Mouse (Mus musculus) neural tube, embryonic 13.5 days (tissue): ENCODE results near the gene Hes1. TPM values are rescaled to one million over a fixed set of nuclear protein-coding genes. Genes with fewer than 3 reads are reported as not detected.
"Not testable (repeated sequence)": the region's sequence is repeated elsewhere in the genome, so short reads cannot be mapped to it uniquely, and the experiment has no call there.

ENCODE experiments used
- ATAC-seq: fragments of 200-750 bp; cut with Nextera tagmentation; 2 replicates; pipeline ENCODE4 v1.8.0; 2017; ENCODE audit warnings: low read depth, mild to moderate bottlenecking, moderate TSS enrichment, moderate library complexity
- H3K27ac ChIP-seq: fragments of 300-500 bp; sonication (generic); replicated peaks from 2 replicates; pipeline ENCODE4 v1.5.1; 2015; ENCODE audit warnings: moderate library complexity, mild to moderate bottlenecking, inconsistent platforms
- H3K27me3 ChIP-seq: fragments of 300-500 bp; sonication (generic); 2 replicates; pipeline ENCODE4 v1.6.1; 2015; ENCODE audit warnings: mild to moderate bottlenecking, inconsistent platforms
- H3K36me3 ChIP-seq: fragments of 300-500 bp; sonication (generic); 2 replicates; pipeline ENCODE4 v1.6.1; 2015; ENCODE audit warnings: mild to moderate bottlenecking, inconsistent platforms
- H3K4me1 ChIP-seq: fragments of 300-500 bp; sonication (generic); replicated peaks from 2 replicates; pipeline ENCODE4 v1.6.1; 2015; ENCODE audit warnings: inconsistent platforms
- H3K4me2 ChIP-seq: fragments of 300-500 bp; sonication (generic); 2 replicates; pipeline ENCODE4 v1.6.1; 2015; ENCODE audit warnings: inconsistent platforms, mild to moderate bottlenecking, moderate library complexity
- H3K4me3 ChIP-seq: fragments of 300-500 bp; sonication (generic); 2 replicates; pipeline ENCODE4 v1.5.1; 2015; ENCODE audit warnings: mild to moderate bottlenecking, inconsistent platforms
- H3K9ac ChIP-seq: fragments of 300-500 bp; sonication (generic); 2 replicates; pipeline ENCODE4 v1.6.1; 2015; ENCODE audit warnings: moderate library complexity, mild to moderate bottlenecking, inconsistent platforms
- H3K9me3 ChIP-seq: fragments of 300-500 bp; sonication (generic); 2 replicates; pipeline ENCODE4 v1.6.1; 2016; ENCODE audit warnings: inconsistent platforms
- WGBS: fragments of 180-500 bp; shearing (Covaris S2); methylation state at CpG from one replicate; pipeline ENCODE4 v1.1.7; 2015; 5-methylcytosine and 5-hydroxymethylcytosine counted together
- polyA plus RNA-seq: library from polyadenylated mRNA; unstranded; fragments of >200 nt; fragmentation: Nextera tagmentation; extraction: Ambion mirVana; gene quantifications from 2 replicates; pipeline ENCODE4 v1.2.1, GENCODE M21; 2015

Gene Hes1
- polyA plus RNA-seq, 1 experiment from 2014 or later, result 19.4 TPM

DNA sequence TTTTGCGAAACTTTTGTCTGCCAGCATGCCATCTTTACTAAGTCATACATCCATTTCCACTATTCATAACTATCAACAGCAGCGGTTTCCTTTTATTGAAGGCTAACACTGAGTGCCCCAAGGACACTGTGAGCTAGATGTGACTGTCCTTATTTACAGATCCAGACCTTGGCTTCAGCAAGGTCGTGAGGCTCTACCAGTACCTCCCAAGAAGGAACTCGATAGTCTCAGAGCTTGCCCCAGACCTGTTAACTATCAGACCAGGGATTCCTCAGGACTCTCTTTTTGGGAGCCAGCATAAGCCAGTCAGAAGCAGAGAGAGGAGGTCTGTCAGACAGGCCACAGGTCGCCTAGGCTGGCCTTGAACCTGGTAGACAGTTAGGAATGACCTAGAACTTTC, 24.5 kb downstream of the Hes1 start:
- Histone ChIP-seq H3K9me3 (no peaks in the 10 kb centered on the region), H3K4me1 (0 out of 2 replicates have a peak, but pooled peaks cover 6% of the 10 kb centered on the region), H3K27ac (no peak overlapping the region), H3K36me3 (no peaks in the 10 kb centered on the region), H3K27me3 (no peaks in the 10 kb centered on the region), H3K4me2 (no peak overlapping the region), H3K9ac (no peak overlapping the region), H3K4me3 (no peak overlapping the region)
- 87% methylated on average over 5 of the region's 5 CpGs for WGBS
- no peak for ATAC-seq

DNA sequence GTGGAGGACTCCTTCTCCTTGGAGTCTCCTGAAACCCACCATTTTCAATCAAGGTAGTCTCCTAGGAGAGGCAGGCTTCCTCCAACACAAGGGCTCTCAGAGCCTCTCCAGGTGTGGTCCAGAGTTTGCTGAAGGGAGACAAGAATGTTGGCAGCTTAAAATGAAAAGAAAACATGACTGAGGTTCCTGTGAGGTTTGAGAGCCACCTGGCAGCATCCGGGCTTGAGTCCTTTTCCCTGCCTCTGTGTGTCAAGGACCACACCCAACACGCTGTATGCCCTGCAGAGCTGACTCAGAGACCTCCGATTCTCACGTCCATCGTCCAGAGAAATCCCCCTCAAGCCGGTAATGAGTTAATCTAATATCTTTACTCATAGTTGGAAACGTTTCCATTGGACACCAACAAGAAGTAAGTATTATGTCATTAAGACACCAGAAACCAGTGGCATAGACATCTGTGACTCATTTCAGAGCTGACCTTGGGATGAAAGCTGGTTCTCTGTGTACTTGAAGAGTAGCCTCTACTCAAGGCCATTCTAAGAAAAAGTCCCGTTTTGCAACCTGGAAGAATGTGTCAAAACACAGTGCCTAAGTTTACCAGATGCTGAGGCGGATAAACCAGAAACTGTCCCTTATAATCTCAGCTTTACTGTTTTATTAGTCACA, 26.1 kb downstream of the Hes1 start:
- no peak for ATAC-seq
- no peak overlapping the region for H3K27ac ChIP-seq
- 87% methylated on average over 9 of the region's 9 CpGs for WGBS

DNA sequence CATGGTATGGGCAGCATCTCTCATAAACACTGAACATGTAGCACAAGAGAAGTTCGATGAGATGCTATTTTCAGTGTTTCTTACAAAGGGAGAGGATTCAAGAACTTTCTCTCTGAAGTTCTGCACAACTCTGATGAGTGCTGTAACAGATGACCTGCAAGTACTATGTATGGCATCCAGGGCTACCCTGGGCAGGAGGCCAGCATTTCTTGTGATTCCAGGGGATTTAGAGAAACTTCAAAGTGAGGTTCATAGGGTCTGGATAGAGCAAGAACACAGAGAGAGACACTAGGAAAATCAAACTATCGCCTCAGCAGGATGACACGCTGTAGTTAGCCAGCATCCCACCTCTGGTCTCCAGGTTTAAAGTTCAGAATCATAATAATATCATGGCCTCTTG, 31.9 kb downstream of the Hes1 start:
- no peak overlapping the region for H3K4me3 ChIP-seq
- 86% methylated on average over 3 of the region's 3 CpGs for WGBS
- no peaks in the 10 kb centered on the region for H3K36me3 ChIP-seq
- H3K27me3 ChIP-seq, result peaks cover under 1% of the 10 kb centered on the region; the same call in 1 of the 2 replicates
- no peak for ATAC-seq
- H3K9me3 ChIP-seq, result no peaks in the 10 kb centered on the region
- no peak overlapping the region for H3K4me2 ChIP-seq
- no peak overlapping the region for H3K9ac ChIP-seq
- H3K4me1 ChIP-seq, result peaks cover 12% of the 10 kb centered on the region
- H3K27ac ChIP-seq, result no peak overlapping the region

More for the DNA sequence above, 26.1 kb downstream of the Hes1 start:
- no peaks in the 10 kb centered on the region for H3K27me3 ChIP-seq
- H3K9me3 ChIP-seq, result no peaks in the 10 kb centered on the region
- no peak overlapping the region for H3K4me2 ChIP-seq
- H3K4me3 ChIP-seq, result no peak overlapping the region
- H3K9ac ChIP-seq, result no peak overlapping the region
- H3K36me3 ChIP-seq, result no peaks in the 10 kb centered on the region
- H3K4me1 ChIP-seq, result 0 out of 2 replicates have a peak, but pooled peaks cover 6% of the 10 kb centered on the region

DNA sequence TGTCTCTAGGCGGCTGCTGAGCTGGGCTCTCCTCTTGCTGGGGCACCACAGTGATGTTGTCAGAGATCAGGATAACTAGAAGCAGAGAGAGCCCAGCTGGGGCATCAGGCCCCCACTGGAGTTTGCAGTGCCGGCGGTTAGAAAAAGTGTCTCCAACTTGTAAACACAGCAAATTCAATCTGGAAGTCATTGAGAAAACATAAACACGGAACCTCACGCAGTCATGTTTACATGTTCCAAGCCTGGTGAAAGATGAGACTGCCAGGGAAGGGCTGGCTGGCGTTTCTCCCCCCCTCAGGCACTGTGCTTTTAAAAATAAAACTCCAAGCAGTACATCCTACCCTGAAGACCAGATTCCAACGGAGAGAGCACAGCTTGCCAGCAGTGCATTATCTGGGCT, 32.3 kb downstream of the Hes1 start:
- WGBS, result 57% methylated on average over 7 of the region's 7 CpGs

DNA sequence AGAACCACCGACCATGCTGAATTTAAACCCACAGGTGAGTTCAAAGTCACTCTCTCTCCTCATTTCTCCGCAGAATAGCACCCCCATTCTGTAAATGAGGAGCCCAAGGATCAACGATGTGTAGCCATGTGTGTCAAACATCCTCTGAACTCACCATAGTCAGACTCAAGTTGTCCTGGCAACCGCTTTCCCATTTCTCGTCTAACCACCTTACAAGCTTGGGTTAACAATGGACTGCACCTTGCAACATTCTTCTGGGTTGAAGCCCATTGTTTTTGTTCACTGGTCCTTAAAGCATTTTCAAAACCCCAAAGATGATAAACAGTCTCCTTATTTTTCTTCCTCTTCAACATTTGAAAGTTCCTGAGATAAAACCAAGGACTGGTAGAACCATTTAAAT, 34.9 kb downstream of the Hes1 start:
- no peak overlapping the region for H3K9ac ChIP-seq
- WGBS, result 57% methylated on average over 5 of the region's 5 CpGs
- ATAC-seq, result no peak

More for the DNA sequence above, 32.3 kb downstream of the Hes1 start:
- Histone ChIP-seq H3K27me3 (peaks cover 3% of the 10 kb centered on the region; the same call in 1 of the 2 replicates), H3K4me2 (no peak overlapping the region), H3K4me3 (no peak overlapping the region), H3K9ac (no peak overlapping the region), H3K36me3 (no peaks in the 10 kb centered on the region), H3K27ac (no peak overlapping the region), H3K4me1 (peaks cover 12% of the 10 kb centered on the region), H3K9me3 (no peaks in the 10 kb centered on the region)
- ATAC-seq, result no peak

DNA sequence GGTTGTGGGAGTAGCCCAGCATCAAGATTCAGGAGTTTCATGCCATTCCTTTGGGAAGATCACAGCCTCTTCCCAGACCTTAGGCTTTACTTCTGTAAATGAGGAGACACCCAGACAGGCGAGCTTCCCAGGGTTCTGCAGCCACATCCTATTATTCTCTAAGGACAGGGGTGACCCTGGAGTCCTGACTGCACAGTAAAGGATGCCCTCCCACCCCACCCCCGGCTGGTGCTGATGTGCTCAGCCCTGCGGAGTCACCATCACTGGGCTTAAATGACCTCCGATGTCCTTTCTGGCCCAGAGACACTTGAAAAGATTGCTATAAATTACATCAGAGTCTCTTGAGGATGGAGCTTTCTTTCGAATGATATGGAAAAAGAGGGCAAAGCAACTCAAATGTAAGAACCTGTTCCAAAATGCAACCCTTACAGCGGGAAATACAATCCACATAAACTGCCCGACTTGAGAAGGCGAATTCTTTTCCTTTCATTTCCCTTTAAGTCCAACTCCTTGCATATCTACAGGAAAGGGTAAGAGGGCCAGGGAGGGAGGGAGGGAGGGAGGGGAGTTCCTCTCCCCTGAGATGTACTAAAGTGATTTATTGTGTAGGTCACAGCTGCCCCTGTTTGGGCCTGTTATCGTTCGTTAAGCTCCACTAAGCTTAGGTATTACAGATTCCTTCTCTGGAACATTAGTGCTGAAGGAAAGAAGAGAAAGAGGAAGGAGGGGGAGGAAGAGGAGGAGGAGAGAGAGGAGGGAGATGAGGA, 38.1 kb downstream of the Hes1 start:
- peaks cover 3% of the 10 kb centered on the region; the same call in 1 of the 2 replicates for H3K27me3 ChIP-seq
- H3K9me3 ChIP-seq, result no peaks in the 10 kb centered on the region
- H3K9ac ChIP-seq, result no peak overlapping the region
- no peaks in the 10 kb centered on the region for H3K36me3 ChIP-seq
- ATAC-seq, result peak; percentile 77
- 6% methylated on average over 10 of the region's 10 CpGs for WGBS
- peak overlapping the region; percentile 46; the same call in 1 of the 2 replicates for H3K27ac ChIP-seq
- H3K4me2 ChIP-seq, result no peak overlapping the region; the same call in 1 of the 2 replicates
- H3K4me1 ChIP-seq, result peaks cover 19% of the 10 kb centered on the region
- no peak overlapping the region for H3K4me3 ChIP-seq

More for the DNA sequence above, 34.9 kb downstream of the Hes1 start:
- Histone ChIP-seq H3K36me3 (no peaks in the 10 kb centered on the region), H3K4me1 (peaks cover 30% of the 10 kb centered on the region), H3K4me3 (no peak overlapping the region), H3K9me3 (no peaks in the 10 kb centered on the region), H3K4me2 (no peak overlapping the region), H3K27ac (no peak overlapping the region), H3K27me3 (peaks cover 3% of the 10 kb centered on the region; the same call in 1 of the 2 replicates)

DNA sequence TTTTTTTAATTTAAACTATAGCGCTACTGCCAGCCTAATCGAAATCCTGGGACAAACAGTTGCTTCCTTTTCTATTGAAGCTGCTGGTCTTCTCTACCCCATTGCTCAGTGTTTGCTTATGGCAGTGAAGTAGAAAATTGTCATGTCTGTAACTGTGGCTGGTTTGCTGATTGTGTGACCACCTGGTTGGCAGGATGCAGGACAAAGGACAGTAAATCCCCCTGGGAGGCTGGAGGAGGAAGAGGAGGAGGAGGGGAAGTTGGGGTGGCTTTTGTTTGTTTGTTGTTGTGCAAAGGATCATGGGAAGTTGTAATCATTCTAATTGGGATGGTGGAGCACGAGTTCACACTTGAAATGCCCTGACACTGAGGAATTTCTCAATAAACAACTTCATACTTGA, 38.8 kb downstream of the Hes1 start:
- Histone ChIP-seq H3K9ac (no peak overlapping the region), H3K4me2 (0 out of 2 replicates have a peak overlapping the region, but pooled peaks have one; percentile 9), H3K9me3 (no peaks in the 10 kb centered on the region), H3K27ac (peak overlapping the region; percentile 46; the same call in 1 of the 2 replicates), H3K36me3 (no peaks in the 10 kb centered on the region), H3K4me1 (peaks cover 19% of the 10 kb centered on the region), H3K27me3 (peaks cover 3% of the 10 kb centered on the region; the same call in 1 of the 2 replicates), H3K4me3 (no peak overlapping the region)
- ATAC-seq, result peak; percentile 57
- WGBS, result under 1% methylated on average over 3 of the region's 3 CpGs

DNA sequence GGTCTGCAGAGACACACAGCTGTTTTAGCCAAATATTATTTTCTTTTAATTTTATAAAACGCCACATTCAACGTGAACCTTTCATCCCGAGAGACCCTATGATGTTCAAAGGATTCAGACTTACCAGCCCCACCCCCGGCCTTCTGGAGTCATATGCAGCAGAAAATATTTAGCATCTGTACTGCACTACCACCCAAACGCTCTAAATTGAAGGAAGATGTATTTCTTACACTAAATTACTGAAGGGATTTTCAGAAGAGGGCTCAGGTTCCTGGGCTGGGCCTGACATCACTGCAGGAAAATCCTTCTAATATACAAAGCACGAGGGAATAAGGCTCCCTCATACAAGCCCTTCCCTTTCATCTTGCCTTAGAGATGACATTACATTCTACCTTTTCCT, 39.3 kb downstream of the Hes1 start:
- Histone ChIP-seq H3K27me3 (peaks cover 3% of the 10 kb centered on the region; the same call in 1 of the 2 replicates), H3K36me3 (no peaks in the 10 kb centered on the region), H3K9ac (no peak overlapping the region), H3K4me3 (no peak overlapping the region), H3K9me3 (no peaks in the 10 kb centered on the region), H3K27ac (no peak overlapping the region), H3K4me2 (no peak overlapping the region), H3K4me1 (peaks cover 19% of the 10 kb centered on the region)
- peak; percentile 24; the same call in 1 of the 2 replicates for ATAC-seq
- 53% methylated on average over 6 of the region's 6 CpGs for WGBS

DNA sequence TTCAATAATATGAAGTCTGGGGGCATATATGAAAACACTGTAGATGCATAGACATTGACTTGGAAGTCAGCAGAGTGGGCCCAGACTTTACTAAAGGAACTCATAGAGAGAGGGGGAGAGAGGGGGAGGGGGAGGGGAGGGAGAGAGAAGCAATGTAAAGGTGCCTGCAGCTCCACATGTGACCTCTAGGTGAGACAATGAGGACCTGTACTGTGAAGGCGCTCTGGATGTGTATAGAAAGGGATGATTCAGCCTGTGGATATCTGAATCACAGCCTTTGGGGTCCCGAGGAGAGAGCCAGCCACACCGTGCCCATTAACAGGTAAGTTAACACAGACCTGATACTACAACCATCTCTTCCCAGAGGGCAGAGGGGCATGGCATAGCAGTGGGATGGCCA, 40.2 kb downstream of the Hes1 start:
- Histone ChIP-seq H3K9me3 (no peaks in the 10 kb centered on the region), H3K4me3 (no peak overlapping the region), H3K27ac (no peak overlapping the region), H3K36me3 (no peaks in the 10 kb centered on the region), H3K4me1 (peaks cover 19% of the 10 kb centered on the region), H3K9ac (no peak overlapping the region), H3K27me3 (peaks cover 3% of the 10 kb centered on the region; the same call in 1 of the 2 replicates), H3K4me2 (no peak overlapping the region)
- ATAC-seq, result no peak
- WGBS, result 92% methylated on average over 3 of the region's 3 CpGs

GRCm38 (mm10) chr16:30105476-30105875, 41.3 kb downstream of the Hes1 start:
- Histone ChIP-seq H3K9me3 (peaks cover 9% of the 10 kb centered on the region), H3K27me3 (peaks cover 3% of the 10 kb centered on the region; the same call in 1 of the 2 replicates), H3K4me3 (no peak overlapping the region), H3K27ac (no peak overlapping the region), H3K4me2 (no peak overlapping the region), H3K9ac (no peak overlapping the region), H3K36me3 (no peaks in the 10 kb centered on the region), H3K4me1 (peaks cover 19% of the 10 kb centered on the region)
- ATAC-seq, result no peak
- WGBS, result 93% methylated on average over 7 of the region's 7 CpGs

DNA sequence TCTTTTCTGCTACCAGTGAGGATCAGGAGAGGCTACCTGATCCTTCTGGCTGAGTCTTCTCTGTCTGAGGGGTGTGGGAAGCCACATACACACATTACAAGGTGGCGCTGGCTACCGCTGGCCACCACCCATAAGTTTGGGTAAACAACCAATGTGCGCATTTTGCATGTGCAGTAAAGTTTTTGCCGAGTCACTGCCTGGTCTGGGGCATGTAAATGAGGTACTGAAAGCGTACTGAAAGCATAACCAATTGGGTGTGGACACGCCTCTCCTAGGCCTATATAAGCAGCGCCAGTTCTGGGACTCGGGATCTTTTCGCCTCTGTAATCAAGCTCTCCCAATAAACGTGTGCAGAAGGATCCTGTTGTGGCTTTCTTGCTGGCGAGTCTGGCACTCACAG, 44.0 kb downstream of the Hes1 start:
- H3K4me3 ChIP-seq, H3K36me3 ChIP-seq, H3K4me1 ChIP-seq, H3K27me3 ChIP-seq, H3K4me2 ChIP-seq, ATAC-seq, H3K9ac ChIP-seq, H3K27ac ChIP-seq: not testable (repeated sequence)
- H3K9me3 ChIP-seq, result peaks cover 13% of the 10 kb centered on the region
- 81% methylated on average over 11 of the region's 11 CpGs for WGBS

- no peak overlapping the region for H3K9ac ChIP-seq
- no peak overlapping the region for H3K4me2 ChIP-seq
- peaks cover 13% of the 10 kb centered on the region for H3K9me3 ChIP-seq
- ATAC-seq, result no peak
- no peaks in the 10 kb centered on the region for H3K4me1 ChIP-seq
- WGBS, result 93% methylated on average over 3 of the region's 3 CpGs
- peaks cover 6% of the 10 kb centered on the region; the same call in 1 of the 2 replicates for H3K27me3 ChIP-seq
- H3K4me3 ChIP-seq, result no peak overlapping the region
- H3K36me3 ChIP-seq, result no peaks in the 10 kb centered on the region
- H3K27ac ChIP-seq, result no peak overlapping the region
Observed at GRCm38 (mm10) chr16:30110466-30110865, 46.3 kb downstream of the Hes1 start.
